ENCODE assay signal across 10 mouse cellular contexts in genomic region chr13:43726895-43727341, GRCm38 (mm10). TPM values are rescaled to one million over a fixed set of nuclear protein-coding genes. Genes with fewer than 3 reads are reported as not detected.
A peak's percentile ranks its signal among the peaks of the same experiment; 100 is the strongest.
DNase-seq lines count a peak whose midpoint lies in the region; ATAC-seq lines count a peak whose summit lies in the region.
"Had no signal": no experiment of that assay in that cellular context is flagged by ENCODE, and none has a peak within 500 bp of the region (broad histone marks: within the 10 kb centered on the region; RNA-seq: fewer than 3 reads in every experiment).

No protein-coding gene starts in this region.

- H3K4me1 ChIP-seq in hindbrain, embryonic 14.5 days (replicated peaks; ENCODE audit: control insufficient read depth, insufficient read depth, low read length), result no peaks in the 10 kb centered on the region
- no peaks in the 10 kb centered on the region for H3K4me1 ChIP-seq in hindbrain, embryonic 11.5 days (replicated peaks; ENCODE audit: control insufficient read depth, insufficient read depth, low read length)

- H3K9ac ChIP-seq in hindbrain, embryonic 14.5 days, result no peak overlapping the region
- H3K9ac ChIP-seq in hindbrain, embryonic 11.5 days (ENCODE audit: low read depth, low read length), result no peak overlapping the region

- peak; percentile 65; the same call in 1 of the 2 replicates for ATAC-seq in hindbrain, embryonic 14.5 days (ENCODE audit: low FRiP score)
- ATAC-seq in hindbrain, embryonic 11.5 days (ENCODE audit: low FRiP score), result no peak
- ATAC-seq: intestine, postnatal 0 days had no signal

- H3K4me2 ChIP-seq in hindbrain, embryonic 14.5 days (replicated peaks), result no peak overlapping the region
- no peak overlapping the region for H3K4me2 ChIP-seq in hindbrain, embryonic 11.5 days (replicated peaks; ENCODE audit: low read depth, low read length)

- H3K4me3 ChIP-seq in hindbrain, embryonic 14.5 days (replicated peaks; ENCODE audit: low read length), result no peak overlapping the region
- H3K4me3 ChIP-seq in hindbrain, embryonic 11.5 days (ENCODE audit: low read depth, low read length), result no peak overlapping the region

- H3K27me3 ChIP-seq in hindbrain, embryonic 14.5 days (ENCODE audit: control insufficient read depth, insufficient read depth, low read length), result no peaks in the 10 kb centered on the region
- H3K27me3 ChIP-seq in hindbrain, embryonic 11.5 days (ENCODE audit: control insufficient read depth, insufficient read depth, low read length), result no peaks in the 10 kb centered on the region

- no peaks in the 10 kb centered on the region for H3K36me3 ChIP-seq in hindbrain, embryonic 14.5 days (replicated peaks; ENCODE audit: control insufficient read depth, insufficient read depth)
- no peaks in the 10 kb centered on the region for H3K36me3 ChIP-seq in hindbrain, embryonic 11.5 days (ENCODE audit: control insufficient read depth, insufficient read depth, low read length)

- no peak overlapping the region for H3K27ac ChIP-seq in hindbrain, embryonic 14.5 days
- H3K27ac ChIP-seq in hindbrain, embryonic 11.5 days (ENCODE audit: low read depth, low read length), result no peak overlapping the region

- peak; percentile 37 for DNase-seq in adrenal gland, postnatal 14 days
- no peak for DNase-seq in adrenal gland, postnatal 25 days
- peak; percentile 38 for DNase-seq in hindbrain, embryonic 14.5 days (ENCODE audit: low spot score)
- no peak for DNase-seq in hindbrain, embryonic 11.5 days (ENCODE audit: low spot score)
- DNase-seq in cerebellum, postnatal 10 days, result peak; percentile 83 to 88
- peak; percentile 69 for DNase-seq in lung, postnatal 10 days
- DNase-seq in kidney, postnatal 36 days, result no peak
- no peak for DNase-seq in adrenal gland, adult 8-10 months
- DNase-seq: liver had no signal

- no peaks in the 10 kb centered on the region for H3K9me3 ChIP-seq in hindbrain, embryonic 14.5 days (ENCODE audit: control insufficient read depth, low read length)
- H3K9me3 ChIP-seq in hindbrain, embryonic 11.5 days (ENCODE audit: control insufficient read depth, low read length), result no peaks in the 10 kb centered on the region

- 65% methylated on average over 13 of the region's 13 CpGs for WGBS in hindbrain, embryonic 14.5 days
- 80% methylated on average over 13 of the region's 13 CpGs for WGBS in hindbrain, embryonic 11.5 days

RNA-seq across cellular contexts. Expression of gene Cd83, which starts 57.7 kb away (rescaled TPM):
- 2.5 and 4.8 TPM in 2 replicates for total RNA-seq in adrenal gland, postnatal 14 days (2021)
- 1.9 and 2.9 TPM in 2 replicates for total RNA-seq in adrenal gland, postnatal 25 days (2021)
- 30.8 and 32.7 TPM in 2 replicates for polyA plus RNA-seq in hindbrain, embryonic 14.5 days (2014; fragmentation: Nextera tagmentation; extraction: Ambion mirVana)
- 10.1 and 11.5 TPM in 2 replicates for polyA plus RNA-seq in hindbrain, embryonic 11.5 days (2014; fragmentation: Nextera tagmentation; extraction: Ambion mirVana)
- total RNA-seq in adrenal gland, adult 8-10 months (2022), result 1 to 10 TPM; 2.2 to 5.8 (median 3.8) TPM

Comparison
In these comparisons a context has a peak if more than half of its experiments do, and no peak if none do; other contexts are left out.
1. DNase-seq: peak in adrenal gland, postnatal 14 days (single experiment), hindbrain, embryonic 14.5 days (single experiment), cerebellum, postnatal 10 days (2 of 2) and lung, postnatal 10 days (single experiment); none in adrenal gland, postnatal 25 days (single experiment), hindbrain, embryonic 11.5 days (single experiment), kidney, postnatal 36 days (0 of 2) and adrenal gland, adult 8-10 months (single experiment).